In the genomic region with DNA sequence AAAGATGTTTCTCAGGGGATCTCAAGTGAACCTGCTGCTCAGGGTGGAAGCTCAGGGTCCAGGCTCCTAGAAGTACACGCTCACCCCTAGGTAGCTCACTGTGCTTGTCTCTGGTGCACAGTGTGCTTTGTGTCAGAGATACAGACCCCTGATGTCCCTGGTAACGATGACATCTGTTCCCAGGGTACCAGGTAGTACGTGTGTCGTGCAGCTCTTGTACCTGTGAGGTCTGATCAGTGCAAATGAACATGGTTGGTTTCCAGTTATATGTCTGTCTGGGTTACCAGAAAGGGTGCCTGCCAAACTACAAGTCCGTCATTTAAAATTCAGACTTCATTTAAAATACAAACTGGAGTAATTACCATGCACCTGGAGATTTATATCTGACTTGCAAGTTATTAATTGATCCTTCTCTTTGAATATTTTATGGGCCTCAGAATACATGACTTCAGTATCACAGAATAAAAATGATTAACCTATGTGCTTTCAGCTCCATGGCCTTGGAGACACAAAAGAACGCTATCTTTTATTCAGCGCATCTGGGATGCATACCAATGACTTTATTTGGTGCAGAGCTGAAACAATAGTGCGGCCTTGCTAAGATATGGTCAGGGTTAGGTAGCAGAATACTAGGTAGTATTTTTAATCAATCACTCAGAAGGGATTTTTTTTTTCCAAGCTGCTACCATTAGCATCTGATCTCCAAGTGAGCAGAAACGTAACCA, we compare ENCODE assay signal across 28 mouse cellular contexts.
DNase-seq lines count a peak whose midpoint lies in the region; ATAC-seq and TF ChIP-seq lines count a peak whose summit lies in the region.
"Had no signal": no experiment of that assay in that cellular context is flagged by ENCODE, and none has a peak within 500 bp of the region (broad histone marks: within the 10 kb centered on the region; RNA-seq: fewer than 3 reads in every experiment).

No protein-coding gene starts in this region.

- peak; percentile 30; the same call in 1 of the 2 replicates for ATAC-seq in hindbrain, embryonic 13.5 days (ENCODE audit: low FRiP score)
- ATAC-seq in hindbrain, postnatal 0 days: no peak
- peak; percentile 58; the same call in 1 of the 2 replicates for ATAC-seq in midbrain, embryonic 14.5 days (ENCODE audit: low FRiP score, low TSS enrichment)
- 0 out of 2 replicates have a peak, but pooled peaks have one; percentile 53 for ATAC-seq in midbrain, postnatal 0 days (ENCODE audit: low FRiP score)
- ATAC-seq: activated CD4-positive, CD25-positive, alpha-beta regulatory T cell, adult 4 months; forebrain, embryonic 15.5 days; intestine, embryonic 15.5 days had no signal

- H3K9ac ChIP-seq in hindbrain, embryonic 13.5 days: no peak overlapping the region
- no peak overlapping the region for H3K9ac ChIP-seq in hindbrain, postnatal 0 days (replicated peaks; ENCODE audit: low read length)
- H3K9ac ChIP-seq in midbrain, embryonic 14.5 days (replicated peaks; ENCODE audit: low read length): no peak overlapping the region
- H3K9ac ChIP-seq in midbrain, postnatal 0 days (replicated peaks; ENCODE audit: low read length, poor library complexity, severe bottlenecking): no peak overlapping the region
- H3K9ac ChIP-seq: forebrain, embryonic 15.5 days; heart, embryonic 13.5 days; intestine, embryonic 15.5 days; liver, embryonic 14.5 days; neural tube, embryonic 12.5 days had no signal

- peaks cover 3% of the 10 kb centered on the region for H3K4me1 ChIP-seq in hindbrain, embryonic 13.5 days (replicated peaks)
- no peaks in the 10 kb centered on the region for H3K4me1 ChIP-seq in hindbrain, postnatal 0 days (ENCODE audit: insufficient read depth, low read length)
- H3K4me1 ChIP-seq in midbrain, embryonic 14.5 days (ENCODE audit: control insufficient read depth, insufficient read depth, low read length): peaks cover 5% of the 10 kb centered on the region; the same call in 1 of the 2 replicates
- H3K4me1 ChIP-seq in midbrain, embryonic 10.5 days: no peaks in the 10 kb centered on the region
- no peaks in the 10 kb centered on the region for H3K4me1 ChIP-seq in midbrain, postnatal 0 days (ENCODE audit: insufficient read depth, low read length)
- H3K4me1 ChIP-seq: forebrain, embryonic 15.5 days had no signal

- no peak for DNase-seq in hindbrain, postnatal 0 days (ENCODE audit: low spot score)
- peak; percentile 45 for DNase-seq in midbrain, embryonic 14.5 days
- DNase-seq in midbrain, embryonic 10.5 days (ENCODE audit: low spot score): no peak
- no peak for DNase-seq in midbrain, postnatal 0 days (ENCODE audit: low spot score)
- no peak for DNase-seq in heart, adult 18-20 months
- DNase-seq: adrenal gland, adult 2 months; adrenal gland, postnatal 36 days; B cell, adult 2 months; cerebellum, adult 2 months; cerebellum, postnatal 14 days; heart, postnatal 10 days; kidney, adult 2 months; kidney, postnatal 10 days; liver; lung, adult 2 months; lung, postnatal 14 days; retina, postnatal 1 day; right cerebral cortex, postnatal 14 days; thymus, postnatal 4 days had no signal

- no peak for TF ChIP-seq CTCF in hindbrain, postnatal 0 days (IDR thresholded peaks at IDR 0.05; ENCODE audit: low read depth)
- TF ChIP-seq CTCF in midbrain, postnatal 0 days (IDR thresholded peaks at IDR 0.05): no peak

- no peak overlapping the region for H3K4me3 ChIP-seq in hindbrain, embryonic 13.5 days
- H3K4me3 ChIP-seq in hindbrain, postnatal 0 days (ENCODE audit: low read length): no peak overlapping the region
- no peak overlapping the region for H3K4me3 ChIP-seq in midbrain, embryonic 14.5 days (replicated peaks; ENCODE audit: low read depth, low read length)
- H3K4me3 ChIP-seq in midbrain, embryonic 10.5 days: no peak overlapping the region
- no peak overlapping the region for H3K4me3 ChIP-seq in midbrain, postnatal 0 days (ENCODE audit: low read depth, low read length)
- H3K4me3 ChIP-seq: erythroblast, embryonic 14.5 days; forebrain, embryonic 15.5 days; heart, embryonic 13.5 days; intestine, embryonic 15.5 days; neural tube, embryonic 12.5 days had no signal

- WGBS in hindbrain, embryonic 13.5 days: 58% methylated on average over 9 of the region's 9 CpGs
- WGBS in hindbrain, postnatal 0 days: 75% methylated on average over 9 of the region's 9 CpGs
- WGBS in midbrain, embryonic 14.5 days: 68% methylated on average over 9 of the region's 9 CpGs
- 93% methylated on average over 9 of the region's 9 CpGs for WGBS in midbrain, embryonic 10.5 days
- WGBS in midbrain, postnatal 0 days: 54% methylated on average over 9 of the region's 9 CpGs

- no peak overlapping the region for H3K4me2 ChIP-seq in hindbrain, embryonic 13.5 days
- H3K4me2 ChIP-seq in hindbrain, postnatal 0 days (ENCODE audit: low read depth, low read length): no peak overlapping the region
- H3K4me2 ChIP-seq in midbrain, embryonic 14.5 days (ENCODE audit: low read length): no peak overlapping the region
- no peak overlapping the region for H3K4me2 ChIP-seq in midbrain, postnatal 0 days (ENCODE audit: low read depth, low read length, poor library complexity, severe bottlenecking)
- H3K4me2 ChIP-seq: forebrain, embryonic 15.5 days; heart, embryonic 13.5 days; intestine, embryonic 15.5 days; neural tube, embryonic 12.5 days had no signal

- H3K27ac ChIP-seq in hindbrain, embryonic 13.5 days: peak overlapping the region; percentile 58
- H3K27ac ChIP-seq in hindbrain, postnatal 0 days: no peak overlapping the region
- peak overlapping the region; percentile 64 for H3K27ac ChIP-seq in midbrain, embryonic 14.5 days (replicated peaks; ENCODE audit: low read depth, low read length)
- H3K27ac ChIP-seq in midbrain, embryonic 10.5 days (replicated peaks): no peak overlapping the region
- no peak overlapping the region for H3K27ac ChIP-seq in midbrain, postnatal 0 days (ENCODE audit: low read depth, low read length)
- H3K27ac ChIP-seq: forebrain, embryonic 15.5 days; heart, embryonic 13.5 days; intestine, embryonic 15.5 days; liver, embryonic 14.5 days; neural tube, embryonic 12.5 days had no signal

- H3K27me3 ChIP-seq in hindbrain, embryonic 13.5 days: no peaks in the 10 kb centered on the region
- H3K27me3 ChIP-seq in hindbrain, postnatal 0 days (ENCODE audit: insufficient read depth, low read length): no peaks in the 10 kb centered on the region
- no peaks in the 10 kb centered on the region for H3K27me3 ChIP-seq in midbrain, embryonic 14.5 days (ENCODE audit: control insufficient read depth, insufficient read depth, low read length)
- H3K27me3 ChIP-seq in midbrain, embryonic 10.5 days (ENCODE audit: low read depth, poor library complexity, severe bottlenecking): no peaks in the 10 kb centered on the region
- no peaks in the 10 kb centered on the region for H3K27me3 ChIP-seq in midbrain, postnatal 0 days (ENCODE audit: insufficient read depth, low read length)
- H3K27me3 ChIP-seq: CH12.LX; forebrain, embryonic 15.5 days; heart, embryonic 13.5 days; intestine, embryonic 15.5 days; neural tube, embryonic 12.5 days had no signal

- H3K36me3 ChIP-seq in hindbrain, embryonic 13.5 days: no peaks in the 10 kb centered on the region
- no peaks in the 10 kb centered on the region; the same call in 1 of the 2 replicates for H3K36me3 ChIP-seq in hindbrain, postnatal 0 days (ENCODE audit: insufficient read depth, low read length)
- H3K36me3 ChIP-seq in midbrain, embryonic 14.5 days (ENCODE audit: control insufficient read depth, insufficient read depth, low read length): no peaks in the 10 kb centered on the region
- peaks cover 44% of the 10 kb centered on the region for H3K36me3 ChIP-seq in midbrain, embryonic 10.5 days
- H3K36me3 ChIP-seq in midbrain, postnatal 0 days (ENCODE audit: insufficient read depth, low read length): no peaks in the 10 kb centered on the region
- H3K36me3 ChIP-seq: forebrain, embryonic 15.5 days; intestine, embryonic 15.5 days; neural tube, embryonic 12.5 days had no signal

- no peaks in the 10 kb centered on the region for H3K9me3 ChIP-seq in hindbrain, embryonic 13.5 days
- H3K9me3 ChIP-seq in hindbrain, postnatal 0 days (ENCODE audit: low read length): no peaks in the 10 kb centered on the region
- H3K9me3 ChIP-seq in midbrain, embryonic 14.5 days (ENCODE audit: control insufficient read depth, low read length): no peaks in the 10 kb centered on the region
- no peaks in the 10 kb centered on the region for H3K9me3 ChIP-seq in midbrain, embryonic 10.5 days (replicated peaks)
- H3K9me3 ChIP-seq in midbrain, postnatal 0 days (ENCODE audit: low read length): no peaks in the 10 kb centered on the region
- H3K9me3 ChIP-seq: forebrain, embryonic 15.5 days; heart, embryonic 13.5 days; intestine, embryonic 15.5 days; neural tube, embryonic 12.5 days had no signal

Comparison
In these comparisons a context has a peak if more than half of its experiments do, and no peak if none do; other contexts are left out.
1. H3K27ac ChIP-seq: peak in hindbrain, embryonic 13.5 days (single experiment) and midbrain, embryonic 14.5 days (single experiment); none in hindbrain, postnatal 0 days (single experiment), midbrain, embryonic 10.5 days (single experiment) and midbrain, postnatal 0 days (single experiment).